Mouse (Mus musculus) heart, postnatal 0 days (tissue): ENCODE measurements around the gene Hdgfl2. TPM values are rescaled to one million over a fixed set of nuclear protein-coding genes. Genes with fewer than 3 reads are reported as not detected.

Experiments used
- ATAC-seq: fragments of 200-750 bp; cut with Nextera tagmentation; 2 replicates; pipeline ENCODE4 v1.8.0; 2017; ENCODE audit warnings: low read depth, moderate number of reproducible peaks, moderate library complexity; ENCODE audit not compliant: insufficient read depth
- DNase-seq: peaks from one replicate; pipeline ENCODE4 v3.0.0-alpha.2; 2016; ENCODE audit warnings: low spot score
- H3K27ac ChIP-seq: fragments of 300-500 bp; sonication (generic); 2 replicates; pipeline ENCODE4 v1.5.1; 2014; ENCODE audit warnings: low read depth, mild to moderate bottlenecking
- H3K27me3 ChIP-seq: fragments of 300-500 bp; sonication (generic); 2 replicates; pipeline ENCODE4 v1.6.1; 2014; ENCODE audit warnings: low read length, mixed read lengths; ENCODE audit not compliant: control insufficient read depth, insufficient read depth
- H3K36me3 ChIP-seq: fragments of 300-500 bp; sonication (generic); replicated peaks from 2 replicates; pipeline ENCODE4 v1.6.1; 2014; ENCODE audit warnings: low read length, mixed read lengths; ENCODE audit not compliant: control insufficient read depth, insufficient read depth
- H3K4me1 ChIP-seq: fragments of 300-500 bp; sonication (generic); 2 replicates; pipeline ENCODE4 v1.6.1; 2014; ENCODE audit warnings: antibody characterized with exemption; ENCODE audit not compliant: control insufficient read depth, insufficient read depth
- H3K4me2 ChIP-seq: fragments of 300-500 bp; sonication (generic); 2 replicates; pipeline ENCODE4 v1.6.1; 2014; ENCODE audit warnings: low read depth, mild to moderate bottlenecking, low read length, moderate library complexity
- H3K4me3 ChIP-seq: fragments of 300-500 bp; sonication (generic); 2 replicates; pipeline ENCODE4 v1.5.1; 2014; ENCODE audit warnings: low read depth, low read length
- H3K9ac ChIP-seq: fragments of 300-500 bp; sonication (generic); replicated peaks from 2 replicates; pipeline ENCODE4 v1.6.1; 2014; ENCODE audit warnings: low read depth, low read length, mixed read lengths
- H3K9me3 ChIP-seq: fragments of 300-500 bp; sonication (generic); replicated peaks from 2 replicates; pipeline ENCODE4 v1.6.1; 2016; ENCODE audit warnings: low read length; ENCODE audit not compliant: control insufficient read depth
- CTCF ChIP-seq: IDR thresholded peaks from 2 replicates; pipeline ENCODE4 v1.5.1; 2016; ENCODE audit warnings: antibody characterized with exemption, control low read depth, low read depth
- EP300 ChIP-seq: IDR thresholded peaks from 2 replicates; pipeline ENCODE4 v1.6.1; 2016; ENCODE audit warnings: antibody characterized with exemption, low read depth
- WGBS: fragments of 180-500 bp; shearing (Covaris S2); extraction: QIAGEN DNeasy Blood & Tissue Kit; methylation state at CpG from one replicate; pipeline ENCODE4 v1.1.7; 2014; 5-methylcytosine and 5-hydroxymethylcytosine counted together
- polyA plus RNA-seq: library from polyadenylated mRNA; unstranded; fragments of >200 nt; fragmentation: Nextera tagmentation; extraction: Ambion mirVana; gene quantifications from 2 replicates; pipeline ENCODE4 v1.2.1, GENCODE M21; 2015
- total RNA-seq: library from RNA; depleted of rRNA; stranded (reverse); fragments of >200 nt; gene quantifications from 2 replicates; pipeline ENCODE4 v1.2.3, GENCODE M21; 2014; ENCODE audit warnings: low replicate concordance

The Hdgfl2 gene
- total and polyA plus RNA-seq, 2 experiments from 2014 or later: 35.9 to 52.1 TPM

- H3K4me3 ChIP-seq: no peak overlapping the region
- 67% methylated on average over 3 of the region's 3 CpGs for WGBS
- H3K27me3 ChIP-seq: no peaks in the 10 kb centered on the region
- H3K27ac ChIP-seq: no peak overlapping the region
- no peak overlapping the region for H3K4me2 ChIP-seq
- peaks cover 20% of the 10 kb centered on the region for H3K4me1 ChIP-seq
- ATAC-seq (no peak), DNase-seq (no peak)
- H3K36me3 ChIP-seq: peaks cover 2% of the 10 kb centered on the region; the same call in 1 of the 2 replicates
- no peak overlapping the region for H3K9ac ChIP-seq
- TF ChIP-seq EP300 (no peak), CTCF (no peak)
- no peaks in the 10 kb centered on the region for H3K9me3 ChIP-seq
These were observed 33.3 kb downstream of the Hdgfl2 start for GRCm38 (mm10) chr17:56112743-56113142.

- 67% methylated on average over 10 of the region's 10 CpGs for WGBS
- H3K9ac ChIP-seq: no peak overlapping the region
- no peak for ATAC-seq
These were observed 36.8 kb downstream of the Hdgfl2 start for GRCm38 (mm10) chr17:56116193-56116592.

GRCm38 (mm10) chr17:56117251-56117710 lies 37.8 kb downstream of the Hdgfl2 start, which contains the start of gene Plin5:
Plin5 (minus strand) TSS chr17:56117596.
- peak; percentile 76 for ATAC-seq
- Histone ChIP-seq H3K9me3 (peaks cover 2% of the 10 kb centered on the region), H3K4me2 (peak within 1 kb of the TSS; percentile 60), H3K36me3 (no peaks in the 10 kb centered on the region), H3K9ac (peak within 1 kb of the TSS; percentile 1; the same call in 1 of the 2 replicates), H3K4me1 (peaks cover 15% of the 10 kb centered on the region; the same call in 1 of the 2 replicates), H3K27me3 (peaks cover 7% of the 10 kb centered on the region), H3K4me3 (peak within 1 kb of the TSS; percentile 41), H3K27ac (no peak within 1 kb of the TSS)
- peak; percentile 51 for DNase-seq
- WGBS: 1% methylated on average over 27 of the region's 27 CpGs
- TF ChIP-seq CTCF (no peak), EP300 (no peak)

More at GRCm38 (mm10) chr17:56116193-56116592, 36.8 kb downstream of the Hdgfl2 start:
- Histone ChIP-seq H3K27ac (no peak overlapping the region), H3K9me3 (no peaks in the 10 kb centered on the region), H3K36me3 (no peaks in the 10 kb centered on the region), H3K4me3 (no peak overlapping the region), H3K4me2 (no peak overlapping the region), H3K4me1 (peaks cover 15% of the 10 kb centered on the region; the same call in 1 of the 2 replicates), H3K27me3 (peaks cover 5% of the 10 kb centered on the region)
- no peak for TF ChIP-seq EP300
- no peak for TF ChIP-seq CTCF
- DNase-seq: no peak

GRCm38 (mm10) chr17:56119431-56119830 lies 40.0 kb downstream of the Hdgfl2 start:
- Histone ChIP-seq H3K4me2 (peak overlapping the region; percentile 61), H3K27me3 (peaks cover 14% of the 10 kb centered on the region)
- ATAC-seq: no peak; the same call in 1 of the 2 replicates

GRCm38 (mm10) chr17:56119981-56120880 lies 40.8 kb downstream of the Hdgfl2 start:
- H3K27ac ChIP-seq: peak overlapping the region; percentile 32
- H3K4me3 ChIP-seq: peak overlapping the region; percentile 39
- peaks cover 8% of the 10 kb centered on the region for H3K9me3 ChIP-seq
- DNase-seq (no peak), ATAC-seq (peak; percentile 31)
- TF ChIP-seq CTCF (no peak), EP300 (no peak)
- H3K9ac ChIP-seq: peak overlapping the region; percentile 47
- 3% methylated on average over 66 of the region's 66 CpGs for WGBS
- peaks cover 15% of the 10 kb centered on the region; the same call in 1 of the 2 replicates for H3K4me1 ChIP-seq
- H3K27me3 ChIP-seq: peaks cover 14% of the 10 kb centered on the region
- H3K4me2 ChIP-seq: peak overlapping the region; percentile 61
- no peaks in the 10 kb centered on the region for H3K36me3 ChIP-seq

More at GRCm38 (mm10) chr17:56119431-56119830, 40.0 kb downstream of the Hdgfl2 start:
- Histone ChIP-seq H3K4me3 (no peak overlapping the region), H3K9me3 (peaks cover 8% of the 10 kb centered on the region), H3K4me1 (peaks cover 15% of the 10 kb centered on the region; the same call in 1 of the 2 replicates), H3K36me3 (no peaks in the 10 kb centered on the region), H3K9ac (no peak overlapping the region), H3K27ac (peak overlapping the region; percentile 32)
- WGBS: 37% methylated on average over 12 of the region's 12 CpGs
- TF ChIP-seq EP300 (no peak), CTCF (no peak)
- DNase-seq: peak; percentile 49
